Mouse (Mus musculus): ENCODE measurements around the gene Fbln2. TPM values are rescaled to one million over a fixed set of nuclear protein-coding genes. Genes with fewer than 3 reads are reported as not detected.

Fbln2 gene
- polyA plus RNA-seq, 1 experiment: 1,102 TPM

- Histone ChIP-seq H3K4me3 (ENCODE audit: insufficient read depth, low read length) (no peak overlapping the region), H3K27ac (ENCODE audit: insufficient read depth, low read length) (no peak overlapping the region), H3K4me1 (ENCODE audit: control insufficient read depth, insufficient read depth, low read length) (no peaks in the 10 kb centered on the region)
- TF ChIP-seq POLR2A (IDR thresholded peaks at IDR 0.05; ENCODE audit: low read depth, low read length) (no peak), CTCF (IDR thresholded peaks at IDR 0.05; ENCODE audit: borderline replicate concordance, insufficient read depth, low read length) (no peak)
Observed at GRCm38 (mm10) chr6:91290937-91291336, 78.7 kb downstream of the Fbln2 start.

DNA sequence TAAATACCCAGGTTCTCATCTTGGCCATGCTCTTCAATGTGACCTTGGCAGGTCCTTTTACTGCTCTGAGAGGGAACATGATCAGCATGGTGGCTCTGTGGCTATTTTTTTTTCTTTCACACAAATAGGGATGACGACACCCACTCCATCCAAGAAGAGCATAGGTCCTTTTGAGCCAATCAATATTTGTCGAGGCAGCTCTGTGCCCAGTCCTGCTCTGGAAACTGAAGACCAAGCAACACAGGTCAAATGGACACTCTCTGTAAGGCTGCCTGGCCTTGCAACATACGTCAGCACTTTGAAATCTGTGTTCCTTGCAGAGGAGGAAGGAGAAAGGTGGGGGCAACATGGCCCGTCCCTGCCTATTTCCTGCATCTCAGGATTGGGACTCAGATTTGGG, 83.2 kb downstream of the Fbln2 start:
- TF ChIP-seq POLR2A (IDR thresholded peaks at IDR 0.05; ENCODE audit: low read depth, low read length): no peak
- no peak for TF ChIP-seq CTCF (IDR thresholded peaks at IDR 0.05; ENCODE audit: borderline replicate concordance, insufficient read depth, low read length)
- Histone ChIP-seq H3K4me3 (ENCODE audit: insufficient read depth, low read length) (no peak overlapping the region), H3K27ac (ENCODE audit: insufficient read depth, low read length) (no peak overlapping the region), H3K4me1 (ENCODE audit: control insufficient read depth, insufficient read depth, low read length) (no peaks in the 10 kb centered on the region; the same call in 1 of the 2 replicates)

GRCm38 (mm10) chr6:91298828-91299227, 86.6 kb downstream of the Fbln2 start:
- no peak for TF ChIP-seq POLR2A (IDR thresholded peaks at IDR 0.05; ENCODE audit: low read depth, low read length)
- H3K27ac ChIP-seq (ENCODE audit: insufficient read depth, low read length): no peak overlapping the region
- H3K4me3 ChIP-seq (ENCODE audit: insufficient read depth, low read length): no peak overlapping the region
- H3K4me1 ChIP-seq (ENCODE audit: control insufficient read depth, insufficient read depth, low read length): no peaks in the 10 kb centered on the region; the same call in 1 of the 2 replicates

DNA sequence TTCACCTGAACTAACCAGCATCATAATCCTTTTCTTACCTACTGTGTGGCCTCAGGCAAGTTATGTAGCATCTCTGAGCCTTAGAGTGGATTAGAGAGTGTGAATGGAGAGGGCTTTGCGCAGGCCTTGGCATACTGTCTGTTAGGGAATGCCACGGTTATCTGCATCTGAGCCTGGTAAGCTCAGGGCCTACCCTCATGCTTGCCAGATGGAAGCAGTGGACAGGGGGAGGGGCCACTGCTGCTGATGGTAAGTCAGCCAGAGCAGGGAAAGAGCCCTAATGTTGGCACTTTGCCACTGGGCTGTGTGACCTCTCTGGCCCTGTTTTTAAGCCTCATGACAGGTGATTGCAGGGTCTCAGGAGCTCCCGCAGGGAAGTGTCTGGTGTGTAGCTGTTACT, 87.8 kb downstream of the Fbln2 start:
- Histone ChIP-seq H3K4me3 (ENCODE audit: insufficient read depth, low read length) (no peak overlapping the region), H3K4me1 (ENCODE audit: control insufficient read depth, insufficient read depth, low read length) (no peaks in the 10 kb centered on the region; the same call in 1 of the 2 replicates), H3K27ac (ENCODE audit: insufficient read depth, low read length) (no peak overlapping the region)
- TF ChIP-seq POLR2A (IDR thresholded peaks at IDR 0.05; ENCODE audit: low read depth, low read length): no peak
- TF ChIP-seq CTCF (IDR thresholded peaks at IDR 0.05; ENCODE audit: borderline replicate concordance, insufficient read depth, low read length): no peak

DNA sequence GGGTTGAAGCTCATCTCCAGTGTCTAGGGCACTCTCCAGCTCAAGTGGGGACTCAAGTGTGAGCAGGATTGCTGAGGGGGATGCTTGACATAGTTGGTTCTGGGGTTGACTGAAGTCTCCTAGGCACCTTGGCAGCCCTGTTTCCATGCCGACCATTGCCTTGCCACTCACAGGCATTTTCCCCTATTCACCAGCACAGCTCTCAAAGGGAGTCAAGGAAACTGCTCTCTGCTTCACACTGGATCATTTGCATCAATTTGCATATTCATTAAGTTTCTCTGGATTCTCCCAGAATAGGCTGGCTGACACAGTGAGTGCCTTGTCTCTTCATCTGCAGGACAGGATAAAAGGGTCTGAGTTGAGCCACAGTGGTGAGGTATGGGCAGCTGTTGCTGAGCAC, 89.6 kb downstream of the Fbln2 start:
- TF ChIP-seq POLR2A (IDR thresholded peaks at IDR 0.05; ENCODE audit: low read depth, low read length) (no peak), CTCF (IDR thresholded peaks at IDR 0.05; ENCODE audit: borderline replicate concordance, insufficient read depth, low read length) (no peak)
- Histone ChIP-seq H3K4me3 (ENCODE audit: insufficient read depth, low read length) (no peak overlapping the region), H3K27ac (ENCODE audit: insufficient read depth, low read length) (no peak overlapping the region), H3K4me1 (ENCODE audit: control insufficient read depth, insufficient read depth, low read length) (no peaks in the 10 kb centered on the region)

GRCm38 (mm10) chr6:91302337-91302736, 90.1 kb downstream of the Fbln2 start:
- Histone ChIP-seq H3K27ac (ENCODE audit: insufficient read depth, low read length) (no peak overlapping the region), H3K4me1 (ENCODE audit: control insufficient read depth, insufficient read depth, low read length) (no peaks in the 10 kb centered on the region), H3K4me3 (ENCODE audit: insufficient read depth, low read length) (no peak overlapping the region)
- TF ChIP-seq POLR2A (IDR thresholded peaks at IDR 0.05; ENCODE audit: low read depth, low read length) (no peak), CTCF (IDR thresholded peaks at IDR 0.05; ENCODE audit: borderline replicate concordance, insufficient read depth, low read length) (no peak)

GRCm38 (mm10) chr6:91304172-91304571, 91.9 kb downstream of the Fbln2 start:
- no peaks in the 10 kb centered on the region for H3K4me1 ChIP-seq (ENCODE audit: control insufficient read depth, insufficient read depth, low read length)
- TF ChIP-seq POLR2A (IDR thresholded peaks at IDR 0.05; ENCODE audit: low read depth, low read length): no peak
- TF ChIP-seq CTCF (IDR thresholded peaks at IDR 0.05; ENCODE audit: borderline replicate concordance, insufficient read depth, low read length): no peak
- H3K27ac ChIP-seq (ENCODE audit: insufficient read depth, low read length): no peak overlapping the region
- H3K4me3 ChIP-seq (ENCODE audit: insufficient read depth, low read length): no peak overlapping the region

GRCm38 (mm10) chr6:91307972-91308371, 95.7 kb downstream of the Fbln2 start:
- no peak overlapping the region for H3K4me3 ChIP-seq (ENCODE audit: insufficient read depth, low read length)
- H3K4me1 ChIP-seq (ENCODE audit: control insufficient read depth, insufficient read depth, low read length): no peaks in the 10 kb centered on the region
- H3K27ac ChIP-seq (ENCODE audit: insufficient read depth, low read length): no peak overlapping the region
- TF ChIP-seq CTCF (IDR thresholded peaks at IDR 0.05; ENCODE audit: borderline replicate concordance, insufficient read depth, low read length) (no peak), POLR2A (IDR thresholded peaks at IDR 0.05; ENCODE audit: low read depth, low read length) (no peak)

DNA sequence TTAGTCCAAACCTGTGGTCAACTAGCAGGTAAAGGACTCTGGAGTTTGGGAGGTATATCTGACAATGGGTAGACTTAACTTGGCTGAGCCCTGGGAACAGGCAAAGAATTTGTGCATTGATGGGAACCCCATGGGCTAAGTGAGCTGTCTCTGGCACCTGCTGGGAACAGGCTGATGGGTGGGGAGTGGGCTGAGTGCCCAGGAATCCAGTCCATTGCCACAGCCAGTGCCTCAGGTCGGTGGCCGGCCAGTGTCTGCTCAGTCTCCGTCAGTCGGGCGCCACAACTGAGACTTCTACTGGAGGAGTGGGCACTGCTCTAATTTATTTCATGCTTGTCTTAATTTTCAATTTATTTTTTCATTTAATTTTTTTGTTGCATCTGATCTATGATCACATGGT, 98.9 kb downstream of the Fbln2 start:
- H3K27ac ChIP-seq (ENCODE audit: insufficient read depth, low read length): no peak overlapping the region
- H3K4me3 ChIP-seq (ENCODE audit: insufficient read depth, low read length): no peak overlapping the region
- no peak for TF ChIP-seq POLR2A (IDR thresholded peaks at IDR 0.05; ENCODE audit: low read depth, low read length)
- no peak for TF ChIP-seq CTCF (IDR thresholded peaks at IDR 0.05; ENCODE audit: borderline replicate concordance, insufficient read depth, low read length)
- H3K4me1 ChIP-seq (ENCODE audit: control insufficient read depth, insufficient read depth, low read length): no peaks in the 10 kb centered on the region

- no peak overlapping the region for H3K4me3 ChIP-seq (ENCODE audit: insufficient read depth, low read length)
- TF ChIP-seq POLR2A (IDR thresholded peaks at IDR 0.05; ENCODE audit: low read depth, low read length) (no peak), CTCF (IDR thresholded peaks at IDR 0.05; ENCODE audit: borderline replicate concordance, insufficient read depth, low read length) (no peak)
Observed at GRCm38 (mm10) chr6:91312491-91312890, 100.2 kb downstream of the Fbln2 start.

More at GRCm38 (mm10) chr6:91312491-91312890, 100.2 kb downstream of the Fbln2 start:
- no peak overlapping the region for H3K27ac ChIP-seq (ENCODE audit: insufficient read depth, low read length)
- H3K4me1 ChIP-seq (ENCODE audit: control insufficient read depth, insufficient read depth, low read length): no peaks in the 10 kb centered on the region

Other genes with a start within 250 kb of the Fbln2 start
- 39.6 and 56.0 TPM in 2 replicates for gene Iqsec1, start 223.8 kb upstream of the Fbln2 start, polyA plus RNA-seq (2011; ENCODE audit: insufficient read length, low read depth, missing spikeins)
- 1.3 TPM in 1 of 2 replicates, not detected in the other for gene Nup210, start 95.6 kb upstream of the Fbln2 start, polyA plus RNA-seq (2011; ENCODE audit: insufficient read length, low read depth, missing spikeins)
- gene Hdac11, start 55.8 kb upstream of the Fbln2 start, polyA plus RNA-seq (2011; ENCODE audit: insufficient read length, low read depth, missing spikeins): 5.4 TPM in 2 replicates
- gene Wnt7a, start 198.9 kb downstream of the Fbln2 start, polyA plus RNA-seq (2011; ENCODE audit: insufficient read length, low read depth, missing spikeins): not detected in 2 replicates